Mouse (Mus musculus): ENCODE data around the gene Lin37. TPM values are rescaled to one million over a fixed set of nuclear protein-coding genes. Genes with fewer than 3 reads are reported as not detected.

The Lin37 gene
- total and polyA plus RNA-seq, 3 experiments = 4.0 to 38.6 (median 8.3) TPM

DNA sequence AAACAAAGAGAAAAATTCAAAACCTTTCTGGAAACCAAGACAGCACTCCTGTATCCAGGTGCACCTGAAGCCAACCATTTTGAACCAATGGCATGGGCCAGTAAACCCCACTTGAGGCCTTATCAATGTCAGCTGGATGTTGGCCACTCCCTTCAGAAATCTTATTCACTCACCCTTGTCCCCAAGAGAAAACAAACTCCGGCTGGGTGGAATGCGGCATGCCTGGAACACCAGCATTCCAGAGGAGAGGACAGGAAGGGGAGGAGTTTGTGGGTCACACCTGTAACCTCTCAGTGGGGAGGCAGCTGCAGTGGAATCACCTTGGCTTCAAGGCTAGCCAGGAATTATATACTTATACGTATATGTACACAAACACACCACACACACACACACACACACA is 42.9 kb upstream of the Lin37 start:
- H3K4me2 ChIP-seq (ENCODE audit: insufficient read depth, low read depth, poor library complexity, severe bottlenecking) = no peak overlapping the region
- H3K9ac ChIP-seq (ENCODE audit: insufficient read depth, low read depth) = no peak overlapping the region
- in situ Hi-C loops (cut with MboI; ENCODE audit: low pct_ligation_motif_present, low pct_unique_long_range_greater_than_20kb, low sequenced_read_pairs) = no loop called here
- DNase-seq (ENCODE audit: extremely low read depth) = no peak
- no peak overlapping the region for H3K27ac ChIP-seq (ENCODE audit: insufficient read depth, low read depth)
- H3K9me3 ChIP-seq (replicated peaks; ENCODE audit: low read length) = peaks cover 3% of the 10 kb centered on the region
- dilution Hi-C loops (cut with MboI; ENCODE audit: extremely low pct_ligation_motif_present, extremely low pct_unique_long_range_greater_than_20kb, low sequenced_read_pairs) = no loop called here
- peaks cover 0 to 24% of the 10 kb centered on the region in 2 experiments for H3K36me3 ChIP-seq (replicated peaks in 1 of 2; ENCODE audit: control insufficient read depth in 1 of 2, insufficient read depth in 1 of 2, low read length in 1 of 2)
- H3K27me3 ChIP-seq (replicated peaks) = no peaks in the 10 kb centered on the region
- peaks cover 3% of the 10 kb centered on the region for H3K79me2 ChIP-seq (replicated peaks; ENCODE audit: control insufficient read depth, extremely low read depth, insufficient read depth, poor library complexity, severe bottlenecking)
- peaks cover 15 to 21% of the 10 kb centered on the region in 2 experiments for H3K4me1 ChIP-seq (ENCODE audit: control insufficient read depth in 1 of 2, insufficient read depth in 2 of 2)
- TF ChIP-seq RAD21 (IDR thresholded peaks at IDR 0.05; ENCODE audit: low read depth, low read length) (no peak), USF1 (IDR thresholded peaks at IDR 0.05; ENCODE audit: low read depth, low read length) (no peak), ZKSCAN1 (IDR thresholded peaks at IDR 0.05; ENCODE audit: borderline replicate concordance, low read depth, low read length) (no peak), CHD1 (IDR thresholded peaks at IDR 0.05; ENCODE audit: low read depth, low read length) (no peak), ELF1 (IDR thresholded peaks at IDR 0.05; ENCODE audit: low read depth, low read length) (no peak), EP300 (IDR thresholded peaks at IDR 0.05; ENCODE audit: low read length) (no peak), IRF4 (IDR thresholded peaks at IDR 0.05; ENCODE audit: low read depth, low read length) (no peak), MXI1 (IDR thresholded peaks at IDR 0.05; ENCODE audit: low read depth, low read length) (no peak)
- H3K4me3 ChIP-seq (replicated peaks in 1 of 3; ENCODE audit: low read depth in 2 of 3, low read length in 2 of 3, poor library complexity in 1 of 3) = no peak overlapping the region

DNA sequence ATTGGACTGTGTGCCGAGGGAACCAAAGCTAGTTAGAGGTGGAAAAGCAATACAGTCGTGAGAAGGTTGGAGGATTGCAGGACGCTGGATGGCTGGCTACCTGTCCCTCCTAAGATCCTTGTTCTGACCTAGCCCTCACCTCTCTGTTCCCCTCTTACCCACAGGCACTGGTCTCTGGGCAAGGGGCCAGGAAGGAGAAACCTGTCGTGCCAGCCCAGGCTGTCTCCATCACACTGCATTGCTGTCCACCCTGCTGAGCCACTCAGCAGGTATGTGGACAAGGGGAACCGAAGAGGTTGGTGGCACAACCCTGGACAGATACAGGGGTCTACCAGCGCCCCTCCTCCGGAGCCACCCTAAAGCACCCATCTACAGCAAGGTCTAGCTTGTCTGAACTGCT is 41.0 kb upstream of the Lin37 start:
- no peak overlapping the region for H3K4me3 ChIP-seq (replicated peaks in 1 of 3; ENCODE audit: low read depth in 2 of 3, low read length in 2 of 3, poor library complexity in 1 of 3)
- no peak overlapping the region for H3K9ac ChIP-seq (ENCODE audit: insufficient read depth, low read depth)
- no peaks in the 10 kb centered on the region for H3K27me3 ChIP-seq (replicated peaks)
- TF ChIP-seq KAT2A (IDR thresholded peaks at IDR 0.05; ENCODE audit: insufficient replicate concordance, low read length) (no peak), CTCF (conservative IDR thresholded peaks at IDR 0.05 in 1 of 2, IDR thresholded peaks at IDR 0.05 in 1 of 2; ENCODE audit: low read depth in 2 of 2, low read length in 2 of 2) (no peak), E2F4 (IDR thresholded peaks at IDR 0.05; ENCODE audit: insufficient replicate concordance, low read depth, low read length) (no peak), CHD1 (IDR thresholded peaks at IDR 0.05; ENCODE audit: low read depth, low read length) (no peak), PAX5 (IDR thresholded peaks at IDR 0.05; ENCODE audit: low read length) (no peak), JUND (conservative IDR thresholded peaks at IDR 0.05; ENCODE audit: low read depth, low read length) (no peak), ZC3H11A (IDR thresholded peaks at IDR 0.05; ENCODE audit: low read depth, low read length) (no peak), BHLHE40 (IDR thresholded peaks at IDR 0.05; ENCODE audit: low read depth, low read length) (no peak), USF2 (conservative IDR thresholded peaks at IDR 0.05; ENCODE audit: low read depth, low read length) (no peak), SMC3 (IDR thresholded peaks at IDR 0.05; ENCODE audit: low read depth, low read length) (no peak), EP300 (IDR thresholded peaks at IDR 0.05; ENCODE audit: low read length) (no peak), HCFC1 (IDR thresholded peaks at IDR 0.05; ENCODE audit: low read depth, low read length) (no peak), MEF2A (IDR thresholded peaks at IDR 0.05; ENCODE audit: borderline replicate concordance, low read depth, low read length) (no peak), GABPA (IDR thresholded peaks at IDR 0.05; ENCODE audit: insufficient replicate concordance, low read depth, low read length) (no peak), MAZ (IDR thresholded peaks at IDR 0.05; ENCODE audit: low read depth, low read length) (no peak)
- peaks cover 24 to 29% of the 10 kb centered on the region in 2 experiments for H3K4me1 ChIP-seq (ENCODE audit: control insufficient read depth in 1 of 2, insufficient read depth in 2 of 2)
- H3K36me3 ChIP-seq (replicated peaks in 1 of 2; ENCODE audit: control insufficient read depth in 1 of 2, insufficient read depth in 1 of 2, low read length in 1 of 2) = peaks cover 0 to 22% of the 10 kb centered on the region in 2 experiments
- in situ Hi-C loops (cut with MboI; ENCODE audit: low pct_ligation_motif_present, low pct_unique_long_range_greater_than_20kb, low sequenced_read_pairs) (no loop called here), dilution Hi-C loops (cut with MboI; ENCODE audit: extremely low pct_ligation_motif_present, extremely low pct_unique_long_range_greater_than_20kb, low sequenced_read_pairs) (no loop called here)
- no peak overlapping the region for H3K4me2 ChIP-seq (ENCODE audit: insufficient read depth, low read depth, poor library complexity, severe bottlenecking)
- H3K27ac ChIP-seq (ENCODE audit: insufficient read depth, low read depth) = no peak overlapping the region
- no peak for DNase-seq (ENCODE audit: extremely low read depth)
- peaks cover 5% of the 10 kb centered on the region for H3K79me2 ChIP-seq (replicated peaks; ENCODE audit: control insufficient read depth, extremely low read depth, insufficient read depth, poor library complexity, severe bottlenecking)
- peaks cover 3% of the 10 kb centered on the region for H3K9me3 ChIP-seq (replicated peaks; ENCODE audit: low read length)

Measured in CH12.LX (cell line).